Mouse (Mus musculus) T-helper 1 cell (primary cell): ENCODE data around the gene Gpam.

Source experiments
- in situ Hi-C: fragments of 300-600 bp; cut with MboI, MseI; formaldehyde crosslinking; loops from one replicate; pipeline ENCODE4 v1.15.1; 2025; ENCODE audit warnings: high pct_unique_total_duplicates

Gpam gene

GRCm38 (mm10) chr19:55103081-55103830 lies 23.8 kb downstream of the Gpam start:
- in situ Hi-C loops, result no loop called here

- in situ Hi-C loops, result no loop called here
Observed at GRCm38 (mm10) chr19:55101659-55102058, 25.4 kb downstream of the Gpam start.

- in situ Hi-C loops, result no loop called here
Observed at GRCm38 (mm10) chr19:55100227-55101140, 26.6 kb downstream of the Gpam start.

- in situ Hi-C loops, result loop anchor here (25.0 kb wide), 1 partner anchor 238 kb away; no protein-coding TSS in a partner anchor
Observed at GRCm38 (mm10) chr19:55099184-55100160, 27.6 kb downstream of the Gpam start.

- in situ Hi-C loops, result loop anchor here (25.0 kb wide), 1 partner anchor 239 kb away; no protein-coding TSS in a partner anchor
Observed at GRCm38 (mm10) chr19:55098409-55099183, 28.4 kb downstream of the Gpam start.

- in situ Hi-C loops, result loop anchor here (25.0 kb wide), 1 partner anchor 240 kb away; no protein-coding TSS in a partner anchor
Observed at GRCm38 (mm10) chr19:55097396-55097967, 29.6 kb downstream of the Gpam start.

GRCm38 (mm10) chr19:55096666-55097065 lies 30.4 kb downstream of the Gpam start:
- in situ Hi-C loops, result loop anchor here (25.0 kb wide), 1 partner anchor 241 kb away; no protein-coding TSS in a partner anchor

- in situ Hi-C loops, result loop anchor here (25.0 kb wide), 1 partner anchor 242 kb away; no protein-coding TSS in a partner anchor
Observed at GRCm38 (mm10) chr19:55095547-55095946, 31.5 kb downstream of the Gpam start.

GRCm38 (mm10) chr19:55091602-55092413 lies 35.2 kb downstream of the Gpam start:
- in situ Hi-C loops, result loop anchor here (25.0 kb wide), 1 partner anchor 245 kb away; no protein-coding TSS in a partner anchor

- in situ Hi-C loops, result loop anchor here (25.0 kb wide), 1 partner anchor 246 kb away; no protein-coding TSS in a partner anchor
Observed at GRCm38 (mm10) chr19:55090885-55091284, 36.2 kb downstream of the Gpam start.

- in situ Hi-C loops, result loop anchor here (25.0 kb wide), 1 partner anchor 247 kb away; no protein-coding TSS in a partner anchor
Observed at GRCm38 (mm10) chr19:55090142-55090541, 36.9 kb downstream of the Gpam start.

- in situ Hi-C loops, result loop anchor here (10.0 to 25.0 kb wide), 2 partner anchors 250 to 1463 kb away; no protein-coding TSS in a partner anchor
Observed at GRCm38 (mm10) chr19:55087776-55088175, 39.3 kb downstream of the Gpam start.

GRCm38 (mm10) chr19:55085857-55086185 lies 41.2 kb downstream of the Gpam start:
- in situ Hi-C loops, result loop anchor here (10.0 to 25.0 kb wide), 2 partner anchors 251 to 1461 kb away; no protein-coding TSS in a partner anchor

GRCm38 (mm10) chr19:55084971-55085856 lies 41.8 kb downstream of the Gpam start:
- in situ Hi-C loops, result loop anchor here (10.0 to 25.0 kb wide), 2 partner anchors 252 to 1460 kb away; no protein-coding TSS in a partner anchor

GRCm38 (mm10) chr19:55076822-55077221 lies 50.2 kb downstream of the Gpam start:
- in situ Hi-C loops, result loop anchor here (25.0 kb wide), 1 partner anchor 260 kb away; no protein-coding TSS in a partner anchor

GRCm38 (mm10) chr19:55073004-55073403 lies 54.0 kb downstream of the Gpam start:
- in situ Hi-C loops, result loop anchor here (5.0 to 25.0 kb wide), 2 partner anchors 864 to 1011 kb away; no protein-coding TSS in a partner anchor

- in situ Hi-C loops, result loop anchor here (25.0 kb wide), 1 partner anchor 1007 kb away; no protein-coding TSS in a partner anchor
Observed at GRCm38 (mm10) chr19:55069054-55069453, 58.0 kb downstream of the Gpam start.
